Mouse (Mus musculus): ENCODE data around the gene Hmg20a.

Hmg20a gene

DNA sequence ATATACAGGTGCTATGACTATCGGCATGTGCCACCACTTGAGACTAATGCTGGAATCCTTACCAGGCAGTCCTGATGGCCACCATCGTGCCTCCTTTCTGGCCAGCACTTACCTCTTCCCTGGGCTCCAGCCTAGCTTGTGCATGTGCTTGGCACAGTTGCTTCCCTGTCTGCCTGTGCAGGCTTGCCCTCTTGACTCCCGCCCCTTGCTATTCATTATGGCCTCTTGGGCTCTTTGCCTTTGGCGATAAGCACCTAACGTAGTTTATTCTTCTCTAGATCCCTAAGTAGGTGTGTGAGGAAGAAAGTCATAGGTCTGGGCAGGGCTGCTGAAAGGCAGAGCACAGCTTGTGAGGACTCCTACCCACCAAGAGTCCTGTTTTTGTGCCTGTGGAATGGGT lies 96.7 kb downstream of the Hmg20a start:
- in situ Hi-C loops (cut with MboI, MseI): loop anchor here (25.0 kb wide), 1 partner anchor 1622 kb away; no protein-coding TSS in a partner anchor

- in situ Hi-C loops (cut with MboI, MseI): loop anchor here (25.0 kb wide), 1 partner anchor 1621 kb away; no protein-coding TSS in a partner anchor
Measured at GRCm38 (mm10) chr9:56516219-56516618, 97.8 kb downstream of the Hmg20a start.

DNA sequence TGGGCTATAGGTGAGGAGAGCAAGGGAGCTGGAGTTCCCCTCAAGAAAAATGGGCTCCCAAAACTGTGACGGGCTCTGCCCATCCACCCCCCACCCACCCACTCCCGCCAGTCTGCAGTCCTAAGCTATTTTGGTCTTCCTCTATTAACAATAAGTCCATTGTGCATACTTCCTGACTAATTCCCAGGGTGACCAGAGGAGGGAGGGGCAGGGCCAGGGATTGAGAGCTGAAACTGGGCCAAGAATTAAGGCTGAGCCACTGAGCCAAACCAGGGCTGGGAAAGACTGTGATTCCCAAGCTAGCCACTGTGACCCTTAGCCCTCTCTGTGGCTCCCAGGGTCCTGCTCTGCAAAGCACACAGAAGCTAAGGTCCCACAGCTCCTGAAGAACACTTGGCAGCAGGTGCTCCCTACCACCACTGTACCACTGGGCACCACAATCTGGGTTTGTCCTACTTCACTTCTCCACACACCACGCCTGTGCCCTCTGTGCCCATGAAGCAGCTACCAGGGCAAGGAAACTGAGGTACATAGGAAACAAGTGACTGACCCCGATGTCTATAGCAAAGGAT lies 98.4 kb downstream of the Hmg20a start:
- in situ Hi-C loops (cut with MboI, MseI): loop anchor here (25.0 kb wide), 1 partner anchor 1621 kb away; no protein-coding TSS in a partner anchor

- in situ Hi-C loops (cut with MboI, MseI): loop anchor here (25.0 kb wide), 1 partner anchor 1615 kb away; no protein-coding TSS in a partner anchor
Measured at GRCm38 (mm10) chr9:56522281-56522680, 103.9 kb downstream of the Hmg20a start.

DNA sequence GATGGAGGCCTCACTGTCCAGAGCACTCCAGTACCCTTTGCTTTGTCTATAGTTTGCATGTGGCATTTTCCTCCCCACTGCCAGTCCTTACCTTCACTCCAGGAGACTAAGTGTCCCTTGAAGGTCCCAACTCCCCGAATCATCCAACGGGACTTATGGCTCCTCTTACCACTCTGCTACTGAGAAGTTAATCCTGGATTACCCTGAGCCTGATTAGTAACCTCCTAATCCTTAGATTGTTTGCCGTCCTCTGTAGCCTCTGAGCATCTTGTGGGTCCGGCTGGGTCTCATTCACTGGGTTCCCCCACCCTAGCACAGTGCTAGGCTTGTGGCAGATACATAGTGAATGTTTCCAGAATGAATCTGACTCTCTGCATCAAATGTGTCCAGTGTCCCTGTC lies 109.5 kb downstream of the Hmg20a start:
- in situ Hi-C loops (cut with MboI, MseI): no loop called here

GRCm38 (mm10) chr9:56531991-56532390 lies 113.6 kb downstream of the Hmg20a start:
- in situ Hi-C loops (cut with MboI, MseI): no loop called here

DNA sequence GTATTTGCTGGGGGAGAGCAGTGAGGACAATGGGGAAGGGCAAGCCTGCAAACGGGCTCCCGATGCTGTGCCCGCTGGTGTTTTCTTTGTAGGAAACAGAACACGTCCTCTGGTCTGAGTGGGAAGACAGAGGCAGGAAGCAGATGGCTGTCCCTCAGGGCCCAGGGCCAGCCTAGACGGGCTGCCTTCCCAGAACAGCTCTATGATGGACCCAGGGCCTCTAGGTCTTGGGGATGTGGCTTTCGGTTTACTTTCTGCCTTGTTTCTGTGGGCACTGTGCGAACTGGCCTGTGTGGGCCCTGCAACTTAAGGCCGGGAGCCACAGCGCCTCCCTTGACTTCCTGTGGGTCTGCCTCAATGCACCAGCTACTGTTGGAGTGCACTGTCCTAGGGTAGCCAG lies 115.5 kb downstream of the Hmg20a start:
- in situ Hi-C loops (cut with MboI, MseI): no loop called here

DNA sequence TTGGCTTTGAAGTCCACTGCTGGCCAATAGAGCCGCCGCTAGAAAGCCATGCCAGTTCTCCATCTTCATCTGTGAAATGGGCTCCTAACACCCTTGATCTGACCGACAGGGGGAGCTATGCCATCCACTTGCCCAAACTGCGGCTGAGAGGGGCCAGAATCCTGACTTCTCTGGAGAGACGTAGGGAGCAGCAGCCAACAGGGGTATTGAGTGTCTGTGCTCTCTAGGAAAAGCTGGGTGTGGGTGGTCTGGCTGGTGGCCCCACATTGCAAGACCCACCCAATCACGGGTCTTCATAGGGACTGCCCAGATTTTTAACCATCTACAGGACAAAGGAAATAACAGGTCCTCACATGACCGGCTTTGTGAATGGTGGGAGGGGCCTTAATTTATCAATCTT lies 116.3 kb downstream of the Hmg20a start:
- in situ Hi-C loops (cut with MboI, MseI): no loop called here

DNA sequence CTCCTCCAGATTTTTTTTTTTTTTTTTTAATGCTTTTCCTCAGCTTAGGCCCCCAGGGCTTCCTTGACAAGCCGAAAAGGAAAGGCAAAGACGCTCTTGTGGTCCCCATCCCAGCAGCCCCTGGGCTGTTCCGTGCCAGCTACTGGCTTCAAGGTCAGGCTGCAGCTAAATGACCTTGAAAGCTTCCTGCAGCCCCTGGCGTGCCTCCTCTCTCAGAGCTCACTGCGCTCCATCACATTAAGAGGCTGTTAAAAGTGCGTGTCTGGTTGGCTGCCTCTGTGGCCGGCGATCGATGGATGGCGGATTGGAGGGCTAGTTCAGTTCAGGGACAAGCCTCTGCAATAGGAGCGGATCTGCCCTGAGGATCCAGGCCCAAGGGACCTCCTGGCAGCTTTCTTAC lies 117.0 kb downstream of the Hmg20a start:
- in situ Hi-C loops (cut with MboI, MseI): no loop called here

DNA sequence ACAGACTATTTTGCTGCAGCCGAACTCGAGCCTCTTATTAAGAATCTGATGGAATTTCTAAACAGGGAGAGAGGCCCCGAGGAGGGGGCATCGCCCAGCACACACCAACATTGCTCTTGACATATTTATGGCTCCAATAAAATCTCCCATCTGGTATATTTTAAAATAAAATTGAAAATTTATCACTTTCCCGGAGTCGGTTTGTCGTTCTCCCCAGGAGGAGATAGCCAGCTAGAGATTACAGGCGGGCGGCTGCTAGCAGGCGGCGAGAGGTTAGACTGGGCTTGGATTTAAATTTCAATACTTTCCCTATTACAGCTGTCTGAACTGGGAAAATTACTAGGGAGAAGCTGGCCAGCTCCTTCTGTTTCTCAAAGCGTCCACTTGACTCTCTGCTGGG lies 121.6 kb downstream of the Hmg20a start:
- in situ Hi-C loops (cut with MboI, MseI): no loop called here

GRCm38 (mm10) chr9:56544687-56545475 lies 126.5 kb downstream of the Hmg20a start:
- in situ Hi-C loops (cut with MboI, MseI): no loop called here

Measured in T-helper 1 cell (primary cell).